Mouse (Mus musculus): ENCODE results near the gene Wfdc1. TPM values are rescaled to one million over a fixed set of nuclear protein-coding genes. Genes with fewer than 3 reads are reported as not detected.

Gene Wfdc1
- polyA plus RNA-seq, 1 experiment from 2014 or later = 4.2 TPM

GRCm38 (mm10) chr8:119635958-119636357 lies 30.2 kb upstream of the Wfdc1 start:
- Histone ChIP-seq H3K4me1 (replicated peaks; ENCODE audit: control insufficient read depth, insufficient read depth, low read length) (peaks cover 2% of the 10 kb centered on the region), H3K27me3 (replicated peaks; ENCODE audit: control insufficient read depth, insufficient read depth, low read length) (no peaks in the 10 kb centered on the region), H3K9me3 (ENCODE audit: control insufficient read depth, low read length) (no peaks in the 10 kb centered on the region), H3K4me3 (replicated peaks; ENCODE audit: low read length) (no peak overlapping the region), H3K4me2 (ENCODE audit: low read length) (no peak overlapping the region), H3K27ac (ENCODE audit: low read length) (no peak overlapping the region), H3K9ac (replicated peaks; ENCODE audit: low read depth, low read length) (no peak overlapping the region), H3K36me3 (ENCODE audit: control insufficient read depth, insufficient read depth) (no peaks in the 10 kb centered on the region)
- 46% methylated on average over 2 of the region's 2 CpGs for WGBS
- ATAC-seq = no peak

GRCm38 (mm10) chr8:119636766-119637165 lies 29.4 kb upstream of the Wfdc1 start:
- no peak overlapping the region for H3K9ac ChIP-seq (replicated peaks; ENCODE audit: low read depth, low read length)
- no peaks in the 10 kb centered on the region for H3K36me3 ChIP-seq (ENCODE audit: control insufficient read depth, insufficient read depth)
- H3K27me3 ChIP-seq (replicated peaks; ENCODE audit: control insufficient read depth, insufficient read depth, low read length) = no peaks in the 10 kb centered on the region
- no peak overlapping the region for H3K4me3 ChIP-seq (replicated peaks; ENCODE audit: low read length)
- WGBS = 60% methylated on average over 7 of the region's 7 CpGs
- no peak for ATAC-seq
- H3K4me1 ChIP-seq (replicated peaks; ENCODE audit: control insufficient read depth, insufficient read depth, low read length) = peaks cover 2% of the 10 kb centered on the region
- no peak overlapping the region for H3K27ac ChIP-seq (ENCODE audit: low read length)
- H3K9me3 ChIP-seq (ENCODE audit: control insufficient read depth, low read length) = no peaks in the 10 kb centered on the region
- no peak overlapping the region for H3K4me2 ChIP-seq (ENCODE audit: low read length)

GRCm38 (mm10) chr8:119637381-119637780 lies 28.8 kb upstream of the Wfdc1 start:
- ATAC-seq = no peak
- H3K27ac ChIP-seq (ENCODE audit: low read length) = no peak overlapping the region
- WGBS = 82% methylated on average over 4 of the region's 4 CpGs

GRCm38 (mm10) chr8:119638261-119638660 lies 27.9 kb upstream of the Wfdc1 start:
- no peaks in the 10 kb centered on the region for H3K27me3 ChIP-seq (replicated peaks; ENCODE audit: control insufficient read depth, insufficient read depth, low read length)
- no peaks in the 10 kb centered on the region for H3K9me3 ChIP-seq (ENCODE audit: control insufficient read depth, low read length)
- no peak overlapping the region for H3K27ac ChIP-seq (ENCODE audit: low read length)
- H3K4me2 ChIP-seq (ENCODE audit: low read length) = no peak overlapping the region
- H3K4me3 ChIP-seq (replicated peaks; ENCODE audit: low read length) = no peak overlapping the region
- H3K4me1 ChIP-seq (replicated peaks; ENCODE audit: control insufficient read depth, insufficient read depth, low read length) = peaks cover 2% of the 10 kb centered on the region
- 42% methylated on average over 6 of the region's 6 CpGs for WGBS
- no peak for ATAC-seq
- no peaks in the 10 kb centered on the region for H3K36me3 ChIP-seq (ENCODE audit: control insufficient read depth, insufficient read depth)
- no peak overlapping the region for H3K9ac ChIP-seq (replicated peaks; ENCODE audit: low read depth, low read length)

More at GRCm38 (mm10) chr8:119637381-119637780, 28.8 kb upstream of the Wfdc1 start:
- Histone ChIP-seq H3K9ac (replicated peaks; ENCODE audit: low read depth, low read length) (no peak overlapping the region), H3K4me1 (replicated peaks; ENCODE audit: control insufficient read depth, insufficient read depth, low read length) (peaks cover 2% of the 10 kb centered on the region), H3K9me3 (ENCODE audit: control insufficient read depth, low read length) (no peaks in the 10 kb centered on the region), H3K27me3 (replicated peaks; ENCODE audit: control insufficient read depth, insufficient read depth, low read length) (no peaks in the 10 kb centered on the region), H3K36me3 (ENCODE audit: control insufficient read depth, insufficient read depth) (no peaks in the 10 kb centered on the region), H3K4me2 (ENCODE audit: low read length) (no peak overlapping the region), H3K4me3 (replicated peaks; ENCODE audit: low read length) (no peak overlapping the region)

- Histone ChIP-seq H3K27ac (ENCODE audit: low read length) (no peak overlapping the region), H3K4me2 (ENCODE audit: low read length) (no peak overlapping the region), H3K4me1 (replicated peaks; ENCODE audit: control insufficient read depth, insufficient read depth, low read length) (no peaks in the 10 kb centered on the region; the same call in 1 of the 2 replicates), H3K4me3 (replicated peaks; ENCODE audit: low read length) (no peak overlapping the region), H3K27me3 (replicated peaks; ENCODE audit: control insufficient read depth, insufficient read depth, low read length) (no peaks in the 10 kb centered on the region), H3K36me3 (ENCODE audit: control insufficient read depth, insufficient read depth) (no peaks in the 10 kb centered on the region), H3K9me3 (ENCODE audit: control insufficient read depth, low read length) (no peaks in the 10 kb centered on the region), H3K9ac (replicated peaks; ENCODE audit: low read depth, low read length) (no peak overlapping the region)
- WGBS = 69% methylated on average over 7 of the region's 7 CpGs
- no peak for ATAC-seq
These were observed 26.4 kb upstream of the Wfdc1 start for GRCm38 (mm10) chr8:119639798-119640197.

- H3K4me3 ChIP-seq (replicated peaks; ENCODE audit: low read length) = no peak overlapping the region
- no peaks in the 10 kb centered on the region; the same call in 1 of the 2 replicates for H3K4me1 ChIP-seq (replicated peaks; ENCODE audit: control insufficient read depth, insufficient read depth, low read length)
- H3K27me3 ChIP-seq (replicated peaks; ENCODE audit: control insufficient read depth, insufficient read depth, low read length) = no peaks in the 10 kb centered on the region
- no peak overlapping the region for H3K4me2 ChIP-seq (ENCODE audit: low read length)
- no peaks in the 10 kb centered on the region for H3K9me3 ChIP-seq (ENCODE audit: control insufficient read depth, low read length)
- no peaks in the 10 kb centered on the region for H3K36me3 ChIP-seq (ENCODE audit: control insufficient read depth, insufficient read depth)
- 83% methylated on average over 5 of the region's 5 CpGs for WGBS
- H3K9ac ChIP-seq (replicated peaks; ENCODE audit: low read depth, low read length) = no peak overlapping the region
- no peak for ATAC-seq
- H3K27ac ChIP-seq (ENCODE audit: low read length) = no peak overlapping the region
These were observed 25.1 kb upstream of the Wfdc1 start for GRCm38 (mm10) chr8:119641058-119641457.

GRCm38 (mm10) chr8:119642960-119643359 lies 23.2 kb upstream of the Wfdc1 start:
- no peak for ATAC-seq
- 100% methylated on average over 1 of the region's 1 CpGs for WGBS
- Histone ChIP-seq H3K4me1 (replicated peaks; ENCODE audit: control insufficient read depth, insufficient read depth, low read length) (no peaks in the 10 kb centered on the region; the same call in 1 of the 2 replicates), H3K9ac (replicated peaks; ENCODE audit: low read depth, low read length) (no peak overlapping the region), H3K4me3 (replicated peaks; ENCODE audit: low read length) (no peak overlapping the region), H3K9me3 (ENCODE audit: control insufficient read depth, low read length) (no peaks in the 10 kb centered on the region; the same call in 1 of the 2 replicates), H3K27me3 (replicated peaks; ENCODE audit: control insufficient read depth, insufficient read depth, low read length) (no peaks in the 10 kb centered on the region), H3K36me3 (ENCODE audit: control insufficient read depth, insufficient read depth) (no peaks in the 10 kb centered on the region), H3K4me2 (ENCODE audit: low read length) (no peak overlapping the region), H3K27ac (ENCODE audit: low read length) (no peak overlapping the region)

GRCm38 (mm10) chr8:119644429-119644960 lies 21.7 kb upstream of the Wfdc1 start:
- no peak for ATAC-seq
- WGBS = 67% methylated on average over 17 of the region's 17 CpGs

GRCm38 (mm10) chr8:119644981-119645597 lies 21.1 kb upstream of the Wfdc1 start:
- no peak for ATAC-seq
- Histone ChIP-seq H3K4me2 (ENCODE audit: low read length) (no peak overlapping the region), H3K9me3 (ENCODE audit: control insufficient read depth, low read length) (no peaks in the 10 kb centered on the region; the same call in 1 of the 2 replicates), H3K27me3 (replicated peaks; ENCODE audit: control insufficient read depth, insufficient read depth, low read length) (no peaks in the 10 kb centered on the region), H3K27ac (ENCODE audit: low read length) (no peak overlapping the region), H3K36me3 (ENCODE audit: control insufficient read depth, insufficient read depth) (no peaks in the 10 kb centered on the region), H3K4me1 (replicated peaks; ENCODE audit: control insufficient read depth, insufficient read depth, low read length) (no peaks in the 10 kb centered on the region), H3K9ac (replicated peaks; ENCODE audit: low read depth, low read length) (no peak overlapping the region), H3K4me3 (replicated peaks; ENCODE audit: low read length) (no peak overlapping the region)
- WGBS = 54% methylated on average over 18 of the region's 18 CpGs

More at GRCm38 (mm10) chr8:119644429-119644960, 21.7 kb upstream of the Wfdc1 start:
- Histone ChIP-seq H3K27me3 (replicated peaks; ENCODE audit: control insufficient read depth, insufficient read depth, low read length) (no peaks in the 10 kb centered on the region), H3K4me1 (replicated peaks; ENCODE audit: control insufficient read depth, insufficient read depth, low read length) (no peaks in the 10 kb centered on the region), H3K36me3 (ENCODE audit: control insufficient read depth, insufficient read depth) (no peaks in the 10 kb centered on the region), H3K9ac (replicated peaks; ENCODE audit: low read depth, low read length) (no peak overlapping the region), H3K4me3 (replicated peaks; ENCODE audit: low read length) (no peak overlapping the region), H3K4me2 (ENCODE audit: low read length) (no peak overlapping the region), H3K9me3 (ENCODE audit: control insufficient read depth, low read length) (no peaks in the 10 kb centered on the region; the same call in 1 of the 2 replicates), H3K27ac (ENCODE audit: low read length) (no peak overlapping the region)
